Mouse (Mus musculus) central nervous system, embryonic 11.5 days (tissue): ENCODE results near the gene Casq1. TPM values are rescaled to one million over a fixed set of nuclear protein-coding genes. Genes with fewer than 3 reads are reported as not detected.

Experiments used
- polyA plus RNA-seq: library from polyadenylated mRNA; depleted of rRNA; stranded (reverse); fragments of >200 nt; gene quantifications from 2 replicates; pipeline ENCODE4 v1.2.3, GENCODE M21; 2012; rRNA removed

Casq1 gene
- polyA plus RNA-seq: 7.0 and 8.0 TPM in 2 replicates

DNA sequence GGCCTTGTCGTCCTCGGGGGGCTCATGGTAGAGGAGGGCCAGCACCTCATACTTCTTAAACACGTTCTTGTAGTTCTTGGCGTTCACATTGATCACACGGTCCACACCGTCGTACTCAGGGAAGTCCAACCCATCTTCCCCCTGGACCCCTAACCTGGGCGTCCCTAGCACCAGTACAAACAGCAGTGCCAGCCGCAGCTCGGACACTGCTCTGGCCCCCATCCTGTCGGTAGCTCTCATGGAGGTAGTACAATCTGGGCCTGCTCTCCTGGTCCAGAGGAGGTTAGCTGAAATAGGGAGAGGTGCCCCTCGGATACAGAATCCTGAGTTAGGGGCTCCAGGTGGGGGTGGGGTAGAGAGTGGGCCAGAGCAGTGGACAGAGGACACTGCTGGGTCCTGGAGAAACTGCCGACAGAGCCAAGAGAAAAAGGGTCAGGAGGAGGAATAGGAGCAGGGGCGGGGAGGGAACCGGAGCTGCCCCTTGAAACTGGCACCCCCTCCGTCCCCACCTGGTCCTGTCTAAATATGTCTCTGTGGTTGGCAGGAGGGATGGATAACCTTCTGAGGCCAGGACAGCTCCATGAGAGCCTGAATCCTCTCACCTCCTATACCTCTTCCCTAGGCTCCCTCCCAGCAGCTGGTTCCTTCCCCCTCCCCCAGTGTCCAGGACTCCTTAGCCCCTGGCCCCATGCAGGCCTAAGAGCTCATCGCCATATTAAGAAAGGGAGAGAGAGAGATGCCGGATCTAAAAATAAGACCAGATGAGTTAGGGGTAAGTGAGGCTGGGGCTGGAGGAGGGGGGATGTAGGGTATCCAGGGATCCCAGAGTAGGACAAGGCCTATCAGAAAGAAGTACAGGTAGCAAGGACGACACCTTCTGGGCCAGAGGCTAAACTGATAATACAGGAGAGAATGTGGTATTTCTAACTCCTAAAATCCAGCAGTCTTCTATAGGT is at the start of gene Casq1:
TSS of gene Casq1 (minus strand) at position 418 of the 956 bp plus-strand sequence.

DNA sequence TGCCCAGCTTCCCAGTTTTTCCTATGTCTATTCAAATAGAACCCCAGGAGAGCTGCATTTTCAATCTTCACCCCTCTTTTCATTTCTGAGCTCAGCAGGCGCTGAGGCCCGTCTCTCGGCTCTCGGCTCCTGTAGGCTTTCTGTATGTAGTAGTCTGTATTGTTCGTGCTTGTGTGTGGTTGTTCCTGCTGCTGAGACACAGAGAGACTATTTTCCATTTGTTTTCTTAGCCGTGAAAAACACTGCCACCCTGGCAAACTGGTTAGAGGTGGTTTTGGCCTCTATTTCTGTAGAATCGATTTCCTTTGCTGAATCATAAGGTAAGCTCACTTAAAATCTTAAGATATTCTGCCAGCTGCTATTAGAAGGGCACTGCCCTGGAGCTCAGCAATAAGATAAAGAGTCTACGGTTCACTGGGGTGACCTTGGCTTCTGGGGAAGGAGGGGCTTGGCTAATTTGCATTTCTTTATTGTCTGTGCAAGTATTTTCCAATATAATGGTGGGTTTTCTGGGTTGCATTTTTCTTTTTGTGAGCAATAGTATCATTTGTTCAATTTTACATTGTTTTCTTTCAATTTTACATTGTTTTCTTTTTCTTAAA is 41.9 kb upstream of the Casq1 start, which contains the start of gene Igsf8:
TSS of gene Igsf8 (plus strand) at position 165 of the 602 bp plus-strand sequence.

DNA sequence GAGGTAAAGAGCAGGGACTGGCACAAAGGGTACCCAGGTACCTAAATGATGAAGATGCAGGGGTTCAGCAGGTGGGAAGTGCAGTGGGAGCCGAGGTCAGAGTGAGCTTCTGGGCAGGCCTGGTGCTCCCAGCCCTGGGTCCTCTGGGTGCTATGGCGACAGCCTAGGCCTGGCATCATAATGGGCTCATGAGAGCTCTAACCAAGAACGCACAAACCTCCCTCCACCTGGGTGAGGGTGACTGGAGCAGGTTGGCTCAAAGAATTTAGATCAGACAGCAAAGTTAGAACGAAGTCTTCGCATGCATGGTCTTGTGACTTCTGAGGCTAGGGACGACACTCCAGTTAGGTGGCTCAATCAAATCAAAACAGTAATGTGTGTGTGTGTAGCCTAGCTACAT is 38.6 kb upstream of the Casq1 start, which contains the start of gene Atp1a4:
TSS of gene Atp1a4 (minus strand) at position 101 of the 400 bp plus-strand sequence.

DNA sequence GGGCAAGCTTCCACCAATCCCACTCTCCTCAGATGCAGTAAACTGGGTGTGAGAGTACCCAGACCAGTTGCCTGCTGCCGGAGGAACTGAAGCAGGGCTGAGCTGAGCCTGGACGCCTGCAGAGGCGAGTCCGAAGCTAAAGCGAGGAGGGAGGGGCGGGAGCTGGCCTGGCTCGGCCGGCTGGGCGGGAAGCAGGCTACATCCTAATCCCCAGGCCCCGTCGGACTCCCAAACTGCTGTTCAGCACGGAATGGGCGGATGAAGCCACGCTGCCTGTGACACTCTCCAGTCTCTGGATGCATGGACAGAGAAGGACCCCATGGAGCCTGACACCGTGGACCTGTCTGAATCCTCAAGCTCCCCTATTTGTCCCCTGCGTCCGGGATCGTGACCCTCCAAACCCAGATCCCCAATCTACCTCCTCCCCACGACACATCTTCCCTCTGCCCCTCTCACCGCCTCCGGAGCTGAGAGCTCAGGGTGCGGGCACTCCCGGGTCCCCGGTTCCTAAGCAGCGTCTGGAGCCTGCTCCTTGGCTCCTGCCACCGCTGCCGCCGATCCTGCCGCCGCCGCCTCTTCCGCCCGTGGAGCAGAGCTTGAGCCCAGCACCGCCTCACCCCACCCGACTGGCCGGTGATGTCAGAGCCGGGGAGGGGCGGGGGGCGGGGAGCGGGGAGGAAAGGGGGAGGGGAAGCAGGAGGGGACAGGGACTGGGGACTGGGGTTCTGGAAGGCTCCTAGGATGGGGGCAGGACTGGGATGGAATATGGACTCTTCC is 13.3 kb downstream of the Casq1 start, which contains the start of gene Pea15a:
TSS of gene Pea15a (minus strand) at position 664 of the 777 bp plus-strand sequence.

Other genes with a start within 250 kb of the Casq1 start
- gene Vangl2, start 191.4 kb downstream of the Casq1 start, polyA plus RNA-seq: 68.5 and 70.9 TPM in 2 replicates
- 27.7 and 34.4 TPM in 2 replicates for gene Nhlh1, start 162.3 kb downstream of the Casq1 start, polyA plus RNA-seq
- gene Copa, start 137.3 kb downstream of the Casq1 start, polyA plus RNA-seq: 114 and 141 TPM in 2 replicates
- 101 and 120 TPM in 2 replicates for gene Ncstn, start 137.1 kb downstream of the Casq1 start, polyA plus RNA-seq
- gene Pex19, start 93.1 kb downstream of the Casq1 start, polyA plus RNA-seq: 101 and 117 TPM in 2 replicates
- 109 TPM in 2 replicates for gene Dcaf8, start 71.8 kb downstream of the Casq1 start, polyA plus RNA-seq
- 189 and 197 TPM in 2 replicates for gene Pea15a, start 13.1 kb downstream of the Casq1 start, polyA plus RNA-seq
- gene Atp1a4, start 38.5 kb upstream of the Casq1 start, polyA plus RNA-seq: 0.04 TPM in 2 replicates
- 84.0 and 115 TPM in 2 replicates for gene Igsf8, start 41.8 kb upstream of the Casq1 start, polyA plus RNA-seq
- 11.4 and 13.3 TPM in 2 replicates for gene Atp1a2, start 78.2 kb upstream of the Casq1 start, polyA plus RNA-seq
- 1.3 and 2.1 TPM in 2 replicates for gene Kcnj9, start 109.5 kb upstream of the Casq1 start, polyA plus RNA-seq
- gene Kcnj10, start 121.3 kb upstream of the Casq1 start, polyA plus RNA-seq: 1.2 TPM in 2 replicates
- 10.0 and 17.0 TPM in 2 replicates for gene Pigm, start 156.7 kb upstream of the Casq1 start, polyA plus RNA-seq